Mouse (Mus musculus): ENCODE data around the gene Slf2. TPM values are rescaled to one million over a fixed set of nuclear protein-coding genes. Genes with fewer than 3 reads are reported as not detected.

The Slf2 gene
- polyA plus RNA-seq, 1 experiment from 2014 or later, result 27.1 TPM

DNA sequence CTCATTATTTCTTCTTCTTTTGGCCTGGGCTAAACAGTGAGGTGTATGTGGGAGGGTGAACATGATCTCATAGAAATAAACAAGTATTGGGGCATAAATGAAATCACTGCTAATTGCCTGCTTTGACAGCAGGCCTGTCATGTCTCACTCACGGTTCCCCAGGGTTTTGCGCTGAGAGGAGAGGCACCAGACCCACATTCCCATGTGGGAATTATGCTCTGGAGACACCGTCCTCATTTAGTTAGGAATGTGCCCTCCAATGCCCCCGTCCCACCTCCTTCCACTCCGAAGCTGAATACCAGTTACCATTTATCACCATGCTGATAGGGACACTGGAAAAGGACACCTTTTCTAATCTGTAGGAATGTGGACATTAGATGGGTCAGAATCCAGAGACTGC, 6.3 kb upstream of the Slf2 start:
- ATAC-seq (ENCODE audit: low read depth), result no peak
- Histone ChIP-seq H3K9ac (ENCODE audit: low read length) (no peak overlapping the region), H3K9me3 (ENCODE audit: control insufficient read depth, low read length) (no peaks in the 10 kb centered on the region), H3K27ac (ENCODE audit: low read length) (no peak overlapping the region), H3K36me3 (ENCODE audit: control insufficient read depth, insufficient read depth, low read length) (no peaks in the 10 kb centered on the region), H3K4me2 (ENCODE audit: low read depth, low read length) (no peak overlapping the region), H3K4me1 (replicated peaks; ENCODE audit: control insufficient read depth, insufficient read depth, low read length) (0 out of 2 replicates have a peak, but pooled peaks cover 2% of the 10 kb centered on the region), H3K27me3 (ENCODE audit: control insufficient read depth, insufficient read depth, low read depth, low read length) (no peaks in the 10 kb centered on the region), H3K4me3 (ENCODE audit: low read length) (no peak overlapping the region)
- WGBS, result 46% methylated on average over 5 of the region's 5 CpGs

DNA sequence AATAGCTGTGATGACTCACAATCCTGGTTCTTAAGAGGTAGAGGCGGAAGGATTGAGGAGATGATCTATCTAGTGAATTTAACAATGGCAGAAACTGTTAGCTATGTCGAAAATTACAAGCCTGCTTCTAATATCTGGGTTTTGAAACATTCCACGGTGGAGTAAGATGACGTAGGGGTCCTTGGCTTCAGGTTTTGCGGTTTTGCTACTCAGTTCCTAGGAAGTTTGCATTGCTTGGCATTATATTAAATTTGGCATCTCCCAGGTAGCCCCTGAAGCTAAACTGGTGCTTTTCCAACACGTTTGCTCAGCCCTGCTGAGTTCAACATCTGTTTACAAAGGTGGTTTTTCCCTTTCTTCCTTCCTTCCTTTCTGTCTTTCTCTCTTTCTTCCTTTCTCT, 4.2 kb upstream of the Slf2 start:
- WGBS, result 57% methylated on average over 6 of the region's 6 CpGs
- no peak for ATAC-seq (ENCODE audit: low read depth)
- no peaks in the 10 kb centered on the region for H3K9me3 ChIP-seq (ENCODE audit: control insufficient read depth, low read length)
- no peaks in the 10 kb centered on the region for H3K27me3 ChIP-seq (ENCODE audit: control insufficient read depth, insufficient read depth, low read depth, low read length)
- H3K4me3 ChIP-seq (ENCODE audit: low read length), result no peak overlapping the region
- H3K27ac ChIP-seq (ENCODE audit: low read length), result no peak overlapping the region
- 0 out of 2 replicates have a peak, but pooled peaks cover 7% of the 10 kb centered on the region for H3K4me1 ChIP-seq (replicated peaks; ENCODE audit: control insufficient read depth, insufficient read depth, low read length)
- no peak overlapping the region for H3K9ac ChIP-seq (ENCODE audit: low read length)
- H3K4me2 ChIP-seq (ENCODE audit: low read depth, low read length), result no peak overlapping the region
- no peaks in the 10 kb centered on the region for H3K36me3 ChIP-seq (ENCODE audit: control insufficient read depth, insufficient read depth, low read length)

DNA sequence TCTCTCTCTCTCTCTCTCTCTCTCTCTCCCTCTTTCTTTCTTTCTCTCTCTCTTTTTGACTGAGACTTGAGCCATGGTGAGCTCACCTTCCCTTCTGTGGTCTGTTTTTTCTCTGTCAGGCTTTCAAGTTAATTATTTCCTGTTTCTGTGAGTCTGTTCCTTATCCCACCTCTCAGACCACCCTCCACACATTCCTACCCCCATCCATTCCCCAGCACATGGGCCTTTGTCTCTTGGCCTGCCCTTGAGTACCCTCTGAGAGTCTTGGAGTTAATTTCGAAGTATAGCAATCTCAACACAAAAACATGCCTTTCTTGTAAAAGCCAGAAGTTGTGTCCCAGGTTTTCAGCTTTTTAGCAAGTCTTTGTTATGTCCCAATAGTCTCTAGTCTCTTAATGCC, 3.7 kb upstream of the Slf2 start:
- H3K36me3 ChIP-seq (ENCODE audit: control insufficient read depth, insufficient read depth, low read length), result no peaks in the 10 kb centered on the region
- 38% methylated on average over 1 of the region's 1 CpGs for WGBS
- H3K4me1 ChIP-seq (replicated peaks; ENCODE audit: control insufficient read depth, insufficient read depth, low read length), result peaks cover 10% of the 10 kb centered on the region
- H3K9ac ChIP-seq (ENCODE audit: low read length), result no peak overlapping the region
- H3K4me2 ChIP-seq (ENCODE audit: low read depth, low read length), result no peak overlapping the region
- H3K4me3 ChIP-seq (ENCODE audit: low read length), result no peak overlapping the region
- no peak overlapping the region for H3K27ac ChIP-seq (ENCODE audit: low read length)
- H3K27me3 ChIP-seq (ENCODE audit: control insufficient read depth, insufficient read depth, low read depth, low read length), result no peaks in the 10 kb centered on the region
- ATAC-seq (ENCODE audit: low read depth), result no peak
- no peaks in the 10 kb centered on the region for H3K9me3 ChIP-seq (ENCODE audit: control insufficient read depth, low read length)

DNA sequence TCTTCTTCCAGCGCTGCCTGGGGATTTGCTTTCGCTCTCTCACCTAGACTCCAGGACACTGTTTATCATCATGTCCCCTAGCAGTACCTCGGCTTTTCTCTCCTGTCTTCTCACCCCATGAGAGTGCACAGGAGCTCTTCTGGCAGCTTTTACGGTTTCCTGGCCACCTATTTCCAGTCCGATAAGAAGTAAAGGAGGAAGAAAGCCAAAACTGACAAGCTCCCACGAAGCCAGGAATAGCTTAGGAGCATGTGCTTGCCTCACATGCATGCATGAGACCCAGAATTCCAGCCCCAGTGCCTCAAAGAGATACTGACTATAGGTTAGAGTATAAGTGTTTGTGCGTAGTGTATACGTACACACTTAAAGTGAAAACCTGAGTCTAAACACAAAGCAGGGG, 2.8 kb upstream of the Slf2 start:
- ATAC-seq (ENCODE audit: low read depth), result no peak
- no peak overlapping the region for H3K4me3 ChIP-seq (ENCODE audit: low read length)
- peaks cover 11% of the 10 kb centered on the region for H3K4me1 ChIP-seq (replicated peaks; ENCODE audit: control insufficient read depth, insufficient read depth, low read length)
- H3K27me3 ChIP-seq (ENCODE audit: control insufficient read depth, insufficient read depth, low read depth, low read length), result no peaks in the 10 kb centered on the region
- H3K4me2 ChIP-seq (ENCODE audit: low read depth, low read length), result no peak overlapping the region
- 47% methylated on average over 8 of the region's 8 CpGs for WGBS
- H3K27ac ChIP-seq (ENCODE audit: low read length), result no peak overlapping the region
- no peaks in the 10 kb centered on the region for H3K36me3 ChIP-seq (ENCODE audit: control insufficient read depth, insufficient read depth, low read length)
- H3K9ac ChIP-seq (ENCODE audit: low read length), result no peak overlapping the region
- H3K9me3 ChIP-seq (ENCODE audit: control insufficient read depth, low read length), result no peaks in the 10 kb centered on the region

DNA sequence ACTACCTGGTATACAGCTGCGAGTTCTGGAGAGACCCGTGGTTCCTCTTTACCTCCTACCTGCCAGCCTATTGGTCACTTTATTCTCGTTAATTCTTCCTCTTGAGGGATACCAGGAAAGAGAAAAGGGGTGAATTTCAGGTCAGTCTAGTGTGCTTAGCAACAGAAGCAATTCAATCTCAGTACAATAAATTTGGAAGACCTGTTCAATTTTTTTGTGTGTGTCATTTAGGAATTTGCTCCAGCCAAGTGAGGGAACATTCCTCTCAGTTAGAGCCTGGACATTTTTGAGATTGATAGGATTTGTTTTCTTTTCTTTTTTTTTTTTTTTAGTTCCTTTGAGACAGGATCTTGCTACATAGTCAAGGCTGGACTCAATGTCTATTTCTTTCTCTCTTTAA, 1.7 kb upstream of the Slf2 start:
- no peak for ATAC-seq (ENCODE audit: low read depth)
- Histone ChIP-seq H3K27me3 (ENCODE audit: control insufficient read depth, insufficient read depth, low read depth, low read length) (no peaks in the 10 kb centered on the region), H3K9me3 (ENCODE audit: control insufficient read depth, low read length) (no peaks in the 10 kb centered on the region), H3K4me3 (ENCODE audit: low read length) (no peak overlapping the region), H3K27ac (ENCODE audit: low read length) (no peak overlapping the region), H3K9ac (ENCODE audit: low read length) (no peak overlapping the region), H3K4me1 (replicated peaks; ENCODE audit: control insufficient read depth, insufficient read depth, low read length) (peaks cover 11% of the 10 kb centered on the region), H3K4me2 (ENCODE audit: low read depth, low read length) (no peak overlapping the region), H3K36me3 (ENCODE audit: control insufficient read depth, insufficient read depth, low read length) (no peaks in the 10 kb centered on the region; the same call in 1 of the 2 replicates)
- 34% methylated on average over 3 of the region's 3 CpGs for WGBS

DNA sequence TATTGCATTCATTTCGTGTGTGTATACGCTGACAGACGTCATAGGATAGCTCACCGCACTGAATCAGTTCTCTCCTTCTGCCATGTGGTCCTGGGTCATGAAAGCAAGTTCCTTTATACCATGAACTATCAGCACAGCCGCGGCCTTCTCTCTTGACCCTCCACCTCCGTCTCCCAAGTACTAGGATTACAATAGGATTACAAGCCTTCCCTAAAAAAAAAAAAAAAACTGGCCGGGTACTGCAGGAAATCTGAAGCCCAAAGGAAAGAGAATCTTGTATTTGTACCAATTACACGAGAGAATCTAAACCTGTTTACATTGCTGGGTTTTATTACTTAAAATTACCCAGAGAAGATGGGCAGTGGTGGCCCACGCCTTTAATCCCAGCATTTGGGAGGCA, 1.3 kb upstream of the Slf2 start:
- Histone ChIP-seq H3K4me1 (replicated peaks; ENCODE audit: control insufficient read depth, insufficient read depth, low read length) (peaks cover 11% of the 10 kb centered on the region), H3K27me3 (ENCODE audit: control insufficient read depth, insufficient read depth, low read depth, low read length) (no peaks in the 10 kb centered on the region), H3K4me2 (ENCODE audit: low read depth, low read length) (no peak overlapping the region), H3K27ac (ENCODE audit: low read length) (no peak overlapping the region), H3K9ac (ENCODE audit: low read length) (no peak overlapping the region), H3K36me3 (ENCODE audit: control insufficient read depth, insufficient read depth, low read length) (no peaks in the 10 kb centered on the region; the same call in 1 of the 2 replicates), H3K4me3 (ENCODE audit: low read length) (no peak overlapping the region), H3K9me3 (ENCODE audit: control insufficient read depth, low read length) (no peaks in the 10 kb centered on the region)
- no peak for ATAC-seq (ENCODE audit: low read depth)
- 57% methylated on average over 10 of the region's 10 CpGs for WGBS

DNA sequence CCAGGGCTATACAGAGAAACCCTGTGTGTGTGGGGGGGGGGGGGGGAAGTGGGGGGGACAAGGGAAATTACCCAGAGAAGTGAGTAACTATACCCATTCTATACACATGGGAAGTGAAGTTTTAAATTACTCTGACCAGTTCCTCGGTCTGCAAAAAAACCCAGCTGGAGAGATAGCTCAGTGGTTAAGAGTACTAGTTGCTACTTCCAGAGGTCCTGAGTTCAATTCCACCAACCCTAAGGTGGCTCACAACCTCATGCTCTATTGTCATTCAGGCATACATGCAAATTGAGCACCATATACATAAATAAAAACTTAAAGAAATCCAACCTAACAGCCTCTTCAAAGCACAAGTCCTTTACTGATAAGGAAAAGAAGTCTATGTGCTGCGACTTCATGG, 829 bp upstream of the Slf2 start:
- Histone ChIP-seq H3K27ac (ENCODE audit: low read length) (peak overlapping the region; percentile 63; the same call in 1 of the 2 replicates), H3K9ac (ENCODE audit: low read length) (peak overlapping the region; percentile 73), H3K36me3 (ENCODE audit: control insufficient read depth, insufficient read depth, low read length) (peaks cover under 1% of the 10 kb centered on the region), H3K4me1 (replicated peaks; ENCODE audit: control insufficient read depth, insufficient read depth, low read length) (peaks cover 11% of the 10 kb centered on the region), H3K4me3 (ENCODE audit: low read length) (peak overlapping the region; percentile 93), H3K4me2 (ENCODE audit: low read depth, low read length) (peak overlapping the region; percentile 74), H3K27me3 (ENCODE audit: control insufficient read depth, insufficient read depth, low read depth, low read length) (no peaks in the 10 kb centered on the region), H3K9me3 (ENCODE audit: control insufficient read depth, low read length) (no peaks in the 10 kb centered on the region)
- ATAC-seq (ENCODE audit: low read depth), result no peak
- WGBS, result 40% methylated on average over 2 of the region's 2 CpGs

DNA sequence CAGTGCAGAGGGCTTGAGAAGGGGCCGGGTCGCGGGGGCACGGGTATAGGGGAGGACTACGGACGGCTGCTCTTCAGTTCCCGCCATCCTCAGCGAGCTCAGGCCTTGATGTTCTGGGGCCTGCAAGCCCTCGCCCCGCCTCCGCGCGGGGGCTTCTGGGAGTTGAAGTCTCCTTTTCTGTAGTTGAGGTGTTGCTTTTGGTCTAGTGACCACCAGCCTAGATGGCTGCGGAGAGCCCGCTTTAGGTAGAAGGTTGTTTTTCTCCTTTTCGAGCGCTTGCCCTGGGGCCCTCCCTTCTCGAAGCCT, 456 bp downstream of the Slf2 start:
- Histone ChIP-seq H3K9me3 (ENCODE audit: control insufficient read depth, low read length) (no peaks in the 10 kb centered on the region), H3K9ac (ENCODE audit: low read length) (peak overlapping the region; percentile 91), H3K4me2 (ENCODE audit: low read depth, low read length) (peak overlapping the region; percentile 83), H3K4me1 (replicated peaks; ENCODE audit: control insufficient read depth, insufficient read depth, low read length) (peaks cover 11% of the 10 kb centered on the region), H3K27me3 (ENCODE audit: control insufficient read depth, insufficient read depth, low read depth, low read length) (no peaks in the 10 kb centered on the region), H3K4me3 (ENCODE audit: low read length) (peak overlapping the region; percentile 93), H3K27ac (ENCODE audit: low read length) (peak overlapping the region; percentile 79), H3K36me3 (ENCODE audit: control insufficient read depth, insufficient read depth, low read length) (peaks cover 6% of the 10 kb centered on the region)
- under 1% methylated on average over 18 of the region's 18 CpGs for WGBS
- peak; percentile 89 for ATAC-seq (ENCODE audit: low read depth)

DNA sequence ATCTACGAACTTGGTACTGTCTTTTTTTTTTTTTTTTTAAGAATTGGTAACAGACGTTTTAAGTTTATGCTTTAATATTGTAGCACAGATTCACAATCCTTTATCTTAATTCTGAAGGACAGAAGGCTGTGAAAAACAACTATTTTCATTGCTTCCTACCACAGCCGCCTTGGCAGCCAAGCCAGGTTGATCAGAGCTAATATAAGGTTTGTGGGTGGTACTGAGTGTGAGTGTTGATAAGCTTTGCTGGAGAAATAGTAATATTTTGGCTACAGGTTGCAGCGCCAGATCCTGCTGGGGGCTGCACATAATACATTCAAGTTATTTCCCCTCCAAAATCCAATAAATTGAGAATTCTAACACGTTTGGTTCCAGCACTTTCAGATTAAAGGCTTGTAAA, 1.1 kb downstream of the Slf2 start:
- no peak for ATAC-seq (ENCODE audit: low read depth)
- peak overlapping the region; percentile 54; the same call in 1 of the 2 replicates for H3K9ac ChIP-seq (ENCODE audit: low read length)
- 37% methylated on average over 5 of the region's 5 CpGs for WGBS

DNA sequence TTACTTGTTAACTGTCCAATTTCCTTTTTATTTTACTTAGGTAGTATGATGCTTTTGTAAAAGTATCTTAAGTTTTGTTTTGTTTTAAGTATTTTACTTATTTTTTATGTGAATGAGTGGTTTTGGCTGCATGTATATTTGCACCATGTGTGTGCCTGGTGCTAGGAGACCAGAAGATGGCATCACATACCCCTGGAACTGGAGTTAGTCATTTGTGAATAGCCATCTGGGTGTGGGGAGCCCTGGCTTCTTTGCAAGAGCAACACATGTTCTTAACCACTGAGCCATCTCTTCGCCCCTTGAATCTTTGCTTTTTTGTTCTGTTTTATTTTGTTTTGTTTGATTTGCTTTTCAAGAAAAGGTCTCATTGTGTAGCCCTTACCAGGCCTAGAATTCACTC, 2.2 kb downstream of the Slf2 start:
- H3K27me3 ChIP-seq (ENCODE audit: control insufficient read depth, insufficient read depth, low read depth, low read length), result no peaks in the 10 kb centered on the region
- H3K4me1 ChIP-seq (replicated peaks; ENCODE audit: control insufficient read depth, insufficient read depth, low read length), result peaks cover 11% of the 10 kb centered on the region
- 88% methylated on average over 1 of the region's 1 CpGs for WGBS
- no peak for ATAC-seq (ENCODE audit: low read depth)
- peaks cover 6% of the 10 kb centered on the region for H3K36me3 ChIP-seq (ENCODE audit: control insufficient read depth, insufficient read depth, low read length)
- no peak overlapping the region for H3K27ac ChIP-seq (ENCODE audit: low read length)
- H3K9ac ChIP-seq (ENCODE audit: low read length), result no peak overlapping the region
- no peak overlapping the region for H3K4me2 ChIP-seq (ENCODE audit: low read depth, low read length)
- H3K4me3 ChIP-seq (ENCODE audit: low read length), result no peak overlapping the region
- H3K9me3 ChIP-seq (ENCODE audit: control insufficient read depth, low read length), result no peaks in the 10 kb centered on the region

More for the DNA sequence above, 1.1 kb downstream of the Slf2 start:
- Histone ChIP-seq H3K4me3 (ENCODE audit: low read length) (peak overlapping the region; percentile 41), H3K36me3 (ENCODE audit: control insufficient read depth, insufficient read depth, low read length) (peaks cover 6% of the 10 kb centered on the region), H3K4me2 (ENCODE audit: low read depth, low read length) (peak overlapping the region; percentile 69), H3K4me1 (replicated peaks; ENCODE audit: control insufficient read depth, insufficient read depth, low read length) (peaks cover 11% of the 10 kb centered on the region), H3K27ac (ENCODE audit: low read length) (no peak overlapping the region), H3K27me3 (ENCODE audit: control insufficient read depth, insufficient read depth, low read depth, low read length) (no peaks in the 10 kb centered on the region), H3K9me3 (ENCODE audit: control insufficient read depth, low read length) (no peaks in the 10 kb centered on the region)

All from lung, embryonic 16.5 days (tissue).